Mouse (Mus musculus): ENCODE results near the gene Poc1a.

Gene Poc1a

DNA sequence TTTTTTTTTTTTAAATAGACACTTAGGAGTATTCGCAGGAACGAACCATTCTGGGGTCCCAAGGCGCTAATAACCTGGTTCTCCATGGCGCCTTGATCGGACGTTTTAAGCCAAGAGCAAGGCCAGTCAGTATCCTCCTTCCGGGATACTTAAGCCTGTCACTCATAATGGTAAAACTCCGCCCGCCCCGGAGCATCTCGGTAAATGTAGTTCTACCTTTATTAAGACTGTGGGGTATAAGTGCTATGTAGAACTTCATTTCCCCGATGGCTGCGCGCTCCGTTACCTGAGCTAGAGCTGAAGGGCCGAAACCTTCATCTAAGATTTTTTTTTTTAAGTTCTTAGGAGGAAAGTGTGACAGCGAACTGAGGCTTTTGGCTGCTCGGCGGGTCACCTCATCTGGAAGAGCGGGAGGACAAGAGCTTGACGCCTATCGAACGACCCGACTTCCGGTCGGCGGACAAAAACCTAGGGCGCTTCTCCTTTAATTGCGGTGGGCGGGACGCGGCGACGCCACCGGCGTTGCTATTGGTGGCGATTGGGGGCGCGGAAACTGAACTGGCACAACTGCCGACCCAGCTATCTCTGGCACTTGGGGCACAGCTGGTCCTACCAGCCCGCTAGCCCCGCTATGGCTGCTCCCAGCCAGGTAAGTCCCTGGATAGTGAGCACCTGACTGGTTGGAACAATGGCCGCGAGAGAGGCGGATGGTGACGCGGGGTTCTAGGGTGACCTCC is at the start of gene Poc1a:
TSS of gene Poc1a (plus strand) at position 254 of the 737 bp plus-strand sequence.
- peak; percentile 92 for DNase-seq (ENCODE audit: low read depth, low spot score)

DNA sequence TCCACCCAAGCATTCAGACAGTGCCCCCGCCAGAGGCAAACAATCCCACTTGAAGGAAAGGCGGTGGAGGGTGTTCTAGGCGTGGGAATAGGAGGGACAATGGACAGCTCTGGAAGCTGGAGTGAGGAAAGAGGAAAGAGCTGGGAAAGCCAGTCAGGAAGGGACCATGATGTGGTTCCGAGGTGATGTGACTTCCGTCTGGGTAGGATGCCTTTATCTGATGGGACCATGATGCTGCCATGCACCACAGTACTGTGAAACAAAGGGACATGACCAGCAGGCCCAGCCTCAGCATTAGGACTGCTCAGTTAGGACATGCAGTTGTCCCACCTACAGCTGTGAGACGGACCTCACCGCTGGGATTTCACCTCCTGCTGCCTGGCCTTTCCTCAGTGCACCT is 49.6 kb upstream of the Poc1a start:
- DNase-seq (ENCODE audit: low read depth, low spot score) = no peak

DNA sequence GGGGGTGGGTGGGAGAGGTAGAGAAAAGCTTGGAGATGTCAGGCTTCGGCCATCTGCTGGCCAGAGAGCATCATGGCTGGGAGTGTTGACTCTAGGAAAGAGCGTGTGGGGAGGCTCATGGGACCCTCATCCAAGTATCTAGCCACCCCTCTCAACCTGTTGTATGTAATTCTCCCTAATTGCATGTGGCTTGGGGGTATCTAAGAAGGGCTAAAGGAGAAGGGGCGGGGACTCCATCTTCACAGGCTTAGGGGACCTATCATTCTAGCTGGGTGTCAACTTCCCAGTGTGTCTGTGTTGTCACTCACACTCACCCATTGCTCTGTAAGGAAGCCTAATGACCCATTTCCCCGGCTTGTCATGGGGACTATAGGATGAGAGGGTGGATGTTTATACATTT is 49.0 kb upstream of the Poc1a start:
- DNase-seq (ENCODE audit: low read depth, low spot score) = no peak

GRCm38 (mm10) chr9:106232956-106233355 is 47.9 kb upstream of the Poc1a start:
- no peak for DNase-seq (ENCODE audit: low read depth, low spot score)

DNA sequence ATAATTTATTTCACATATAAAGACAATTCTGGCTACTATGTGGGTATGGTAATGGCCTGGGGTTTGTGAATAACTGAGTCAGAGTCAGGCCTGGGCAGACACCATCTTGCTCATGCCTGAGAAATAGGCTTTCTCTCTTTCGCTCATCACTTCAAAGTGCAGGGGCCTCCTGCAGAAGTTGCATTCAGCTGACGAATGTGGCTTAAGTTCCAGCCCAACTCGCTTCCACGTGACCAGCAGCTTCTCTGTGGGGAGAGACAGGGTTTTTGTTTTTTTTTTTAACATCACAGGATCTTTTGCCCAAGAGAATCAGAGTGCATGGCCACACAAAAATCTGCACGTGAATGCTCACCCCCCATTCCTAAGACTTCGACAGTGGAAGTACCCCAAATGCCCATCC is 46.9 kb upstream of the Poc1a start:
- no peak for DNase-seq (ENCODE audit: low read depth, low spot score)

DNA sequence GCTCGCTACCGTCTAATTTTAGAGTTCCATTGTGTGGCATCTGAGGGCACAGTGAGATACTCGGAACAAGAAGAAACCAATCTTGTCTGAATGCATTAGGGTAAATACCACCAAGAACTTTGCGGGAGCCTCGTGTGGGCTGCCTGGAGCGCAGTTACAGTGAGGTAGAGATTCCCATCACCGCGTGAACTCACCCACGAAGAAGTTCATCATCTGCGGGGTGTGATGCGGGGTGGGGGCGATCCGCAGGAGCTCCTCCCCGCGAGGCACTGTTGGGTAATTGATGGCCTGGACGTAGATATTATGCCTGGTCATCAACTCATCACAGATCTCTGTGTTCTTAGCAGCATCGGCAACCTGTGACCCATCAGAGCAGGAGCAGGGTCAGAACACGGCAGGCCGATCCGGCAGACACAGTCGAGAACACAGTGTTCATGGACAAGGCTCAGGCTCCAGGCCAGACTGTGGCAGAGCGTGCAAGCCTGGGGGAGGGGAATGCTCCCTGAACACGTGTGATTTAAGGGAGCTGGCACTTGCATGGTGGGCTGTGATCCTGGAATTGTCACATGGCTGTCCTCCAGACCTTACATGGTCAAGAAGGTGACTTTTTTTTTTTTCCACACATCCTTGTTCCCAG is 45.5 kb upstream of the Poc1a start:
- DNase-seq (ENCODE audit: low read depth, low spot score) = no peak

DNA sequence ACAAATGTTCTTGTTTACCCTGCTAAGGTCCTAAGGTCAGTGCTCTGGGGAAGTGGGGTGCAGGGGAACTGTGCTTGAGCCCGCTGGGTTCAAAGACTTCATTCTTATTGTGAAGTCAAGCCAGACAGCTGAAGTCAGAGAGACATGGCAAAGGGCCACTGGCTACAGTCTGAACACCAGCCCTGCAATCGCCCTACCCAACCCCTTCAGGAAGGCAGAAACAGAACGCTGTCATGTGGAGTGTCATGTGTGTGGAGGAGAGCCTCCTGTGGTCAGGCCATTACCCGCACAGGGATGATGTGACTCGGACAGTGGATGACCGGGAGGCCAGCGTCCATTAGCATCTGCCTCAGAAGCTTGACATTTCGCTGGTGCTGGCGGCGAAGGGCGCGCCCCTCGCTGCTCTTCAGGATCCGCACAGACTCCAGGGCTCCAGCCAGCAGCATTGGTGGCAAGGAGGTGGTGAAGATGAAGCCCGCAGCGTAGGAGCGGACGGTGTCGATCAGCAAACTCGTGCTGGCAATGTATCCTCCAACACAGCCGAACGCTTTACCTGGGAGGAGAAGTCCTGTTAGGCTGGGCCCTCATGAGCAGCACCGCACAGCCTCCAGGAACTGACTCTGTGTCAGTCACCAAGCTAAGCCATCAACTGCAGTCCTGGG is 44.6 kb upstream of the Poc1a start:
- no peak for DNase-seq (ENCODE audit: low read depth, low spot score)

DNA sequence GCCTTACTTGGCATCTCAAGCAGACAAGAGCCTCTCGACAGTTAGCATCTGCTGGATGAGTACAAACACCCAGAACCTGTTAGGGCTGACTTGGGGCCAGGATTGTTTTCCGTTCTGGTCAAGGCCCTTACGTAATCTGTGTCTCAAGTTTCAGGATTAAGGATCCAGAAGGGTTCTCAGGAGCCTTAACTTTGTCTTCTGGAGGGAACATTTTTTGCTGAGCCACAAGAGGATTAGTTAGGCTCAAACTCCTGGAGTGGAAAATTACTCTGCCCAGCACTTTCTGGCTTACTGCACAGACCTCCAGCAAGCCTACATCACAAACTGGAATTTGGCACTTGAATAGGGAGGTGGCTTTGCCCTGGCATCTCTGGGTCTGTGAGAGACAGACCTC is 44.0 kb upstream of the Poc1a start:
- DNase-seq (ENCODE audit: low read depth, low spot score) = no peak

DNA sequence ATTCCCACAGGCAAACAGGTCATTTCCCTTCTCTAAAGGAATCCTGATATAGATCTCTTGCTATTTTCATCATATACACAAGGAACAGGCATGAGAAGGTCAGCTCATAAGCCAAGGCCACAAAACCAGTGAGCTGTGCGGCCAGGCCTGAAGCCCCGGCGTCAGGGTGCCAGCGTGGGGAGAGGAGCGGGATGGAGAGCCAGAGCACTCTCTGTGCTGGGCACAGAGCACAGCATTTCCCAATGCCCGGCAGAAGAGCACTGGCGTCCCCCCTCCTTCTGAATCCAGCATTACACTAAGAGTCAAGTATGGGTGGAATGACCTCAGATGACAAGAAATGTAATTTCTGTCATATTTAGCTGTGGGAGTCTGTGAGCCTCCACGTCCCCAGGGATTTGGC is 43.5 kb upstream of the Poc1a start:
- DNase-seq (ENCODE audit: low read depth, low spot score) = no peak

- DNase-seq (ENCODE audit: low read depth, low spot score) = no peak
Measured at GRCm38 (mm10) chr9:106237878-106238277, 43.0 kb upstream of the Poc1a start.

DNA sequence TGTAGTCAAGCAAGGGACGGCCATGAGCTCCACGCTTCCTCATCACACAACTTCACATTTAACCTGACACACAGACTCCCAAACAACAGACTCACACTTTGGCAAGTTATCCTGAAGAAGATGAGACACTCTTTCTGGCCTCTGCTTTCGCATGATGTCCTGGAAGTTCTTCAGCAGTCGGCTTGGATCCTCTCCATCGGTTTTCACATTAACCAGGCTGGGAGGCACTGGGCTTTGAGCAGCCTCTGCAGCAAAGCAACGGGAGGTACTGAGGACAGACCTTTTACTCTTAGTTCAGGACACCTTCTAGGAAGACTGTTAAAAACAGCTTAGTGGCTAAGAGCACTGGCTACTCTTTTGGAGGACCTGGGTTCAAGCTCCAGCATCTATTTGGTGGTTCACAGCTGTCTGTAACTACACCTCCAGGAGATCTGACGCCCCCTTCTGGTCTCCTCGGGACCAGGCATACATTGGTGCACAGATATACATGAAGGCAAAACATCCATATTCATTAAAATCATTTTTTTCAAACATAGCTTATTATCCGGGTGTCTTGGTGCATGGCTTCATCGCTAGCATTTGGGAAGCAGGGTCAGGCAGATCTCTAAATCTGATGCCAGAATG is 39.2 kb upstream of the Poc1a start:
- no peak for DNase-seq (ENCODE audit: low read depth, low spot score)

- no peak for DNase-seq (ENCODE audit: low read depth, low spot score)
Measured at GRCm38 (mm10) chr9:106242813-106243488, 37.9 kb upstream of the Poc1a start.

GRCm38 (mm10) chr9:106249550-106249949 is 31.3 kb upstream of the Poc1a start:
- DNase-seq (ENCODE audit: low read depth, low spot score) = no peak

DNA sequence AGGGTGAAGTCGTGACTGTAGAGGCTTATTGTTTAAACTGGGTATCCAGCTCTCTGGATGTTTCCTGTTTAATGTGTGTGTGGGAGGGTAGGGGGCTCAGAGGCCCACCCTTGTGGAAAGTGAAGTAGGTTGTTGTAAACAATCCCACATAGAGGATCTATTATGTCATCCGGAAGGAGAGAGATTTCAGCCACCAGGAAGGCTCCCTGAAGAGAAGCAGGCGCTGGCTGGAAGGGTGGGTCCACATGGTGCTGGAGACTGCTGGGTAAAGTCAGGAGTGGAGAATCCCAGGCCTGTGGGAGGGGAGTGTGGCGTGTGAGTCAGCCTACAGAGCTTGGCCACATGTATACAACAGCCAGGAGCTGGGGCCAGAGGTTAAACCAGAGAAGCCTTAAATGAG is 30.6 kb upstream of the Poc1a start:
- DNase-seq (ENCODE audit: low read depth, low spot score) = no peak

DNA sequence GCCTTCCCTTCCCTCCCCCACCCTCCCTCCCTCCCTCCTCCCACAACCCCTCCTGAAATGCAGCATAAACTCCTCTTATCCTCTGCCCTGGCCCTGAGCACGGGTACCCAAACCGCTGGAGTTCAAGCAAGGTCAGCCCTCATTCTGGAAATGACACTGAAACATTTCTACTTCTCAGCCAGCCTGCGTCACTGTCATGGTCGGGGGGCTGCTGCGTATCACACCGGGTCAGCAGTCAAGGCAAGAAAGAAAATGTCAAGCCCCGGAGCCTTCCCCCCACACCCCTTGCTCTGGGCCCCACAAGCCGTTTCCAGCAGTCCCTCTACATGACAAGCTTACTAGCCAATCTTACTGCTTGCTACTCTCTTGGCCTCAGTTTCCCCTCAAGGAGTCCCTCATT is 29.8 kb upstream of the Poc1a start:
- DNase-seq (ENCODE audit: low read depth, low spot score) = no peak

DNA sequence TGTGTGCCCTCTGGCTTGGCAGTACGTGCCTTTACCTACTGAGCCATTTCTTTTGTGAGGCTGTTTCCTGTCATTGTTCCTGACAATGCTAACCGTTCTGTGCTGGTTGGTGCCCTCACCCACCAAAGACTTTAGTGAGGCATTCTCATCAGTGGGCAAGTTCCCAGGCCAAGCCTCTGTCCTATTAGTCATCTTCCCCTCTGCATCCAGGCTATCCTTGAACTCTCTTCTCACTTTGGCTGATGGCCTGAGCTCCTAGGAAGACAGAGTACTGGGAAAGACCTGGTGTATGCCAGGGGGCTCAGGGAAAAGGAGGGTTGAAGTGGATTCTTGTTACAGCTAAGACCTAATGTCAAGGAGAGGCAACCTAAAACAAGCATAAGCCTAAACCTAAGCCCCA is 26.9 kb upstream of the Poc1a start:
- DNase-seq (ENCODE audit: low read depth, low spot score) = no peak

DNA sequence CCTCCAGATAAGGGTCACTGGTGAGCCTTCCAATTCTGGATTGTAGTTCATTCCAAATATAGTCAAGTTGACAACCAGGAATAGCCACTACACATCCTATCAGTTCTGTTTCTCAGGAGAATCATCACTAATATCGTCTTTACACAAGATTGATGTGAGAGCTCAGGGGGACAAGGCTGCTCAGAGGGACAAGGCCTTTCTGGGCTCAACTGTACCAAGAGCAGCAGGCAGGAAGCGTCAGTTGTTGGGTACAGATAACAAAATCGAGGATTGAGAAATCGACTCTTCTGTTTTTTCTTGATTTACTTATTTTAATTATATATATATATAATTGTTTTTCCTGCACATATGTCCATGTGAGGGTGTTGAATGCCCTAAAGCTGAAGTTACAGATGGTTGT is 22.4 kb upstream of the Poc1a start:
- no peak for DNase-seq (ENCODE audit: low read depth, low spot score)

GRCm38 (mm10) chr9:106258990-106259389 is 21.9 kb upstream of the Poc1a start:
- DNase-seq (ENCODE audit: low read depth, low spot score) = no peak

- no peak for DNase-seq (ENCODE audit: low read depth, low spot score)
Measured at GRCm38 (mm10) chr9:106261058-106261457, 19.8 kb upstream of the Poc1a start.

DNA sequence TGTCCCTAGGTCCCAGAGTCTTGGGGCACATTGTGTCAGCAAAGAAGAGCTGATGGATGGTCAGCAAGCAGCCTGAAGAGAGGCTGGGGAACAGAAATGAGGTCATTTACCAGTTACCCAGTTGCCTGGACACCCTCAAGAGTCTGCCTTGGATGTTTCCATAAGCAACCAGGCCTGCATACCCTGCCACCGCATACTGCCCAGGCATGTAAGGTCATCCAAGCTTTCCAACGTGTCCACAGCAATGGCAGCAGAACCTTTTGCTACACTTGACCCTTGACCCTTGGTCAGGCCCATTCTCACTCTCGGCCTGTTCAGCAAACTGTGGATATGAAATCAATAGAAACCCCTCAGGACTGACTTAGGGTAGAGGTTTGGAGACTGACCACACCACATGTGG is 19.4 kb upstream of the Poc1a start:
- no peak for DNase-seq (ENCODE audit: low read depth, low spot score)

GRCm38 (mm10) chr9:106262075-106262474 is 18.8 kb upstream of the Poc1a start:
- no peak for DNase-seq (ENCODE audit: low read depth, low spot score)

DNA sequence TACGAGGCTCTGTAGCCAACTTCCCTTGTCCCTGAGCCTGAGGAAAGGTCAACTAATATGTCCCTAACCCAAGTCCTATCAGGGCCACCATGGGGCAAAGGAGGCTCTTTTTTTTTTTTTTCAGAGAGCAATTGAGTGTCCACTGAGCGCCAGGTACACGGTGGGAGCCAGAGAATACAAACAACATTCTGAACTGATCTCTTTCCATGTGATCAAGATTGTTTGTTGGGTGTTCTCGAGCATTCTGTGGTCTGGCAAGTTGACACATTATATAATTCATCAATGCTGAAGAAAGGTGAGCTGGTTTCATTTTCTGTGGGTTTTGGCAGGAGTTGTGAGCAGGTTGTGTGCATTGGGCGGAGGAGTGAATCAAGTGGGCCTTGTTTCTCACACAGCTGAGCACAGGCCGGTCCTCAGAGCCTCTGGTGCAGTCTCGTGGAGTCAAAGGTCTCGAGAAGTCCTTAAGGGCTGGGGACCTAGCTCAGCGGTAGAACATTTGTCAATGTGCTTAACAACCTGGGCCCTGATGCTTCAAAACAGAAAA is 17.4 kb upstream of the Poc1a start:
- no peak for DNase-seq (ENCODE audit: low read depth, low spot score)
